Mouse (Mus musculus): ENCODE measurements around the gene Flrt1. TPM values are rescaled to one million over a fixed set of nuclear protein-coding genes. Genes with fewer than 3 reads are reported as not detected.
A peak's percentile ranks its signal among the peaks of the same experiment; 100 is the strongest.

Flrt1 gene
- polyA plus RNA-seq, 1 experiment, result 1.2 TPM

DNA sequence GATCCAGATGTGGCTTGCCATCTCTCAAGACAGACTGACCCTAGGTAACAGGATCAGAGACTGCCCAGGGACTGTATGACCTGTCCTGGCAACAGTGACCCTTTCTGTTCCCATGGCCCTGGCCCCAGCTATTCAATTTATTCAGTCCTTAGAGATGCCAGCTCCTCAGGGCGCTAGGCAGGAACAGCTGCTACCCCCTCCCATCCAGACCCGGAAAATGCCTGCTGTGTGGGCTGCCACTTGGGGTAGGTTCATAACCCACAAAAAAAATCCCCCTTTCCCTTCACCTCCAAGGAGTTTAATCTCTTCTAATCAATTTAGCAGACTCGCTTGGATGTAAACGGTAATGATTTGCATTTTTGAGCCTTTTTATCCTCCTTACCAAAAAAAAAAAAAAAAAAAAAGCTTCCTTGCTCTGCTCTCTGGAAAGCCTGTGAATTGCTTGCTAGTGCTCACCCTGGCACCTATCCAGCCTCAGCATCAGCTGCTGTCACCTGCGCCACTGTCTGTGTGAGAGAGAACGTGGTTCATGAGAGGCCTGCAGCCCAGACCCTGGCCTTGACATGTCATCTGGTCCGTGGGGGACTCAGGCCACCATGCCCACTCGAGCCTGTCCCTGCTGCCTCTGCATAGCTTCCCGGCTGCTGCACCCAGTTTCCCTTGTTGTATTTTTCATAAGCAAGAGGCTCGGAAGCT lies 15.0 kb downstream of the Flrt1 start:
- no peaks in the 10 kb centered on the region for H3K27me3 ChIP-seq (ENCODE audit: control insufficient read depth, insufficient read depth, insufficient read length)
- H3K4me2 ChIP-seq (ENCODE audit: low read depth), result peak overlapping the region; percentile 1
- H3ac ChIP-seq (ENCODE audit: control insufficient read depth, insufficient read length), result no peak overlapping the region
- H3K79me2 ChIP-seq (ENCODE audit: control insufficient read depth, insufficient read depth), result no peaks in the 10 kb centered on the region
- no peaks in the 10 kb centered on the region for H3K36me3 ChIP-seq (ENCODE audit: control insufficient read depth, insufficient read depth)
- peak in 2 of 3 experiments; percentile 82 to 84 for TF ChIP-seq MYOD1 (IDR thresholded peaks at IDR 0.05; ENCODE audit: control insufficient read depth in 1 of 3, insufficient read length in 2 of 3, low read depth in 2 of 3)
- peak in 2 of 3 experiments; percentile 65 to 78 for TF ChIP-seq MYOG (IDR thresholded peaks at IDR 0.05; ENCODE audit: control insufficient read depth in 1 of 3, insufficient read depth in 1 of 3, insufficient read length in 2 of 3, low read depth in 2 of 3)
- TF ChIP-seq USF1 (IDR thresholded peaks at IDR 0.05; ENCODE audit: low read depth), result no peak
- TF ChIP-seq E2F4 (IDR thresholded peaks at IDR 0.05; ENCODE audit: insufficient read depth), result no peak
- TF ChIP-seq TCF12 (IDR thresholded peaks at IDR 0.05; ENCODE audit: insufficient read depth, poor library complexity, severe bottlenecking), result no peak
- no peak overlapping the region for H3K4me3 ChIP-seq

- H3K4me3 ChIP-seq, result no peak overlapping the region
- H3ac ChIP-seq (ENCODE audit: control insufficient read depth, insufficient read length), result no peak overlapping the region
- H3K4me2 ChIP-seq (ENCODE audit: low read depth), result no peak overlapping the region
- no peaks in the 10 kb centered on the region for H3K36me3 ChIP-seq (ENCODE audit: control insufficient read depth, insufficient read depth)
- TF ChIP-seq TCF12 (IDR thresholded peaks at IDR 0.05; ENCODE audit: insufficient read depth, poor library complexity, severe bottlenecking), result no peak
- TF ChIP-seq MYOG (IDR thresholded peaks at IDR 0.05; ENCODE audit: control insufficient read depth in 1 of 3, insufficient read depth in 1 of 3, insufficient read length in 2 of 3, low read depth in 2 of 3), result peak in 1 of 3 experiments; percentile 51
- TF ChIP-seq MYOD1 (IDR thresholded peaks at IDR 0.05; ENCODE audit: control insufficient read depth in 1 of 3, insufficient read length in 2 of 3, low read depth in 2 of 3), result peak in 1 of 3 experiments; percentile 40
- no peak for TF ChIP-seq SRF (IDR thresholded peaks at IDR 0.05; ENCODE audit: control insufficient read depth, insufficient read length, low read depth)
- H3K27me3 ChIP-seq (ENCODE audit: control insufficient read depth, insufficient read depth, insufficient read length), result no peaks in the 10 kb centered on the region
- H3K79me2 ChIP-seq (ENCODE audit: control insufficient read depth, insufficient read depth), result no peaks in the 10 kb centered on the region
These were observed 15.7 kb downstream of the Flrt1 start for GRCm38 (mm10) chr19:7089842-7090251.

GRCm38 (mm10) chr19:7089050-7089449 lies 16.5 kb downstream of the Flrt1 start:
- TF ChIP-seq POLR2AphosphoS2 (IDR thresholded peaks at IDR 0.05; ENCODE audit: insufficient read length, low read depth), result no peak
- TF ChIP-seq MYOG (IDR thresholded peaks at IDR 0.05; ENCODE audit: control insufficient read depth in 1 of 3, insufficient read depth in 1 of 3, insufficient read length in 2 of 3, low read depth in 2 of 3), result peak in 1 of 3 experiments; percentile 28
- H3K27me3 ChIP-seq (ENCODE audit: control insufficient read depth, insufficient read depth, insufficient read length), result no peaks in the 10 kb centered on the region
- H3K4me2 ChIP-seq (ENCODE audit: low read depth), result no peak overlapping the region
- H3K79me2 ChIP-seq (ENCODE audit: control insufficient read depth, insufficient read depth), result no peaks in the 10 kb centered on the region
- H3ac ChIP-seq (ENCODE audit: control insufficient read depth, insufficient read length), result no peak overlapping the region
- no peaks in the 10 kb centered on the region for H3K36me3 ChIP-seq (ENCODE audit: control insufficient read depth, insufficient read depth)
- no peak overlapping the region for H3K4me3 ChIP-seq

- TF ChIP-seq MYOD1 (IDR thresholded peaks at IDR 0.05; ENCODE audit: control insufficient read depth in 1 of 3, insufficient read length in 2 of 3, low read depth in 2 of 3) (no peak), REST (IDR thresholded peaks at IDR 0.05; ENCODE audit: insufficient read depth, insufficient read length) (no peak), CEBPB (IDR thresholded peaks at IDR 0.05; ENCODE audit: insufficient read depth, poor library complexity, severe bottlenecking) (no peak), SRF (IDR thresholded peaks at IDR 0.05; ENCODE audit: control insufficient read depth, insufficient read length, low read depth) (no peak), USF1 (IDR thresholded peaks at IDR 0.05; ENCODE audit: low read depth) (no peak), MYOG (IDR thresholded peaks at IDR 0.05; ENCODE audit: control insufficient read depth in 1 of 3, insufficient read depth in 1 of 3, insufficient read length in 2 of 3, low read depth in 2 of 3) (no peak), POLR2A (IDR thresholded peaks at IDR 0.05; ENCODE audit: insufficient read length, low read depth) (no peak), POLR2AphosphoS2 (IDR thresholded peaks at IDR 0.05; ENCODE audit: insufficient read length, low read depth) (no peak), E2F4 (IDR thresholded peaks at IDR 0.05; ENCODE audit: insufficient read depth) (no peak), TCF12 (IDR thresholded peaks at IDR 0.05; ENCODE audit: insufficient read depth, poor library complexity, severe bottlenecking) (no peak), MAX (IDR thresholded peaks at IDR 0.05; ENCODE audit: low read depth) (no peak), TCF3 (IDR thresholded peaks at IDR 0.05; ENCODE audit: insufficient read length, low read depth) (no peak)
- no peak overlapping the region for H3K4me2 ChIP-seq (ENCODE audit: low read depth)
- no peaks in the 10 kb centered on the region for H3K36me3 ChIP-seq (ENCODE audit: control insufficient read depth, insufficient read depth)
- H3K27me3 ChIP-seq (ENCODE audit: control insufficient read depth, insufficient read depth, insufficient read length), result no peaks in the 10 kb centered on the region
- H3K4me3 ChIP-seq, result no peak overlapping the region
- no peak overlapping the region for H3ac ChIP-seq (ENCODE audit: control insufficient read depth, insufficient read length)
- no peaks in the 10 kb centered on the region for H3K79me2 ChIP-seq (ENCODE audit: control insufficient read depth, insufficient read depth)
These were observed 17.0 kb downstream of the Flrt1 start for GRCm38 (mm10) chr19:7088558-7088957.

DNA sequence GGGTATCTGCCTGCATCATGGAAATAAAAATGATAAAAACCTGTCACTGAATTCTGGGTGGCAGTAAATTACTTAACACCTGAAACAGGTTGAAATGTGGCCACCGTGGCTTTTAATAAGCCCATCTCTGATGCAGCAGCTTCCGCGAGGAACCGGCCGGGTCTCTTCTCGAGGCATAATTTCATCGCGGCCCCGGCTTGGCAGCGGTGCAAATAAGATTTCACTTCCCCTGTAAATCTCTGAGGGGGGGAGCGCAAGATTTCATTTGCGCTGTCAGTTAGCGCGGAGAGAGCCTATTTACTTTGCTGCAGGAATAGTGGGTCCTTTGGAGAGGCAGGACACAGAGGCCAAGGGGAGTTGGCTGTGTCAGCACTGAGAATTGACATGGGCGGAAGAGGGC lies 20.8 kb downstream of the Flrt1 start:
- no peaks in the 10 kb centered on the region for H3K79me2 ChIP-seq (ENCODE audit: control insufficient read depth, insufficient read depth)
- TF ChIP-seq SRF (IDR thresholded peaks at IDR 0.05; ENCODE audit: control insufficient read depth, insufficient read length, low read depth) (no peak), MYOD1 (IDR thresholded peaks at IDR 0.05; ENCODE audit: control insufficient read depth in 1 of 3, insufficient read length in 2 of 3, low read depth in 2 of 3) (no peak), TCF3 (IDR thresholded peaks at IDR 0.05; ENCODE audit: insufficient read length, low read depth) (no peak), USF1 (IDR thresholded peaks at IDR 0.05; ENCODE audit: low read depth) (no peak), TCF12 (IDR thresholded peaks at IDR 0.05; ENCODE audit: insufficient read depth, poor library complexity, severe bottlenecking) (no peak), REST (IDR thresholded peaks at IDR 0.05; ENCODE audit: insufficient read depth, insufficient read length) (no peak), CEBPB (IDR thresholded peaks at IDR 0.05; ENCODE audit: insufficient read depth, poor library complexity, severe bottlenecking) (no peak), E2F4 (IDR thresholded peaks at IDR 0.05; ENCODE audit: insufficient read depth) (no peak), MAX (IDR thresholded peaks at IDR 0.05; ENCODE audit: low read depth) (no peak), POLR2A (IDR thresholded peaks at IDR 0.05; ENCODE audit: insufficient read length, low read depth) (no peak), POLR2AphosphoS2 (IDR thresholded peaks at IDR 0.05; ENCODE audit: insufficient read length, low read depth) (no peak), MYOG (IDR thresholded peaks at IDR 0.05; ENCODE audit: control insufficient read depth in 1 of 3, insufficient read depth in 1 of 3, insufficient read length in 2 of 3, low read depth in 2 of 3) (no peak)
- H3K4me3 ChIP-seq, result no peak overlapping the region
- no peaks in the 10 kb centered on the region for H3K36me3 ChIP-seq (ENCODE audit: control insufficient read depth, insufficient read depth)
- H3K4me2 ChIP-seq (ENCODE audit: low read depth), result no peak overlapping the region
- no peaks in the 10 kb centered on the region for H3K27me3 ChIP-seq (ENCODE audit: control insufficient read depth, insufficient read depth, insufficient read length)
- no peak overlapping the region for H3ac ChIP-seq (ENCODE audit: control insufficient read depth, insufficient read length)
